ENCODE assay signal across 14 mouse cellular contexts in the genomic region with DNA sequence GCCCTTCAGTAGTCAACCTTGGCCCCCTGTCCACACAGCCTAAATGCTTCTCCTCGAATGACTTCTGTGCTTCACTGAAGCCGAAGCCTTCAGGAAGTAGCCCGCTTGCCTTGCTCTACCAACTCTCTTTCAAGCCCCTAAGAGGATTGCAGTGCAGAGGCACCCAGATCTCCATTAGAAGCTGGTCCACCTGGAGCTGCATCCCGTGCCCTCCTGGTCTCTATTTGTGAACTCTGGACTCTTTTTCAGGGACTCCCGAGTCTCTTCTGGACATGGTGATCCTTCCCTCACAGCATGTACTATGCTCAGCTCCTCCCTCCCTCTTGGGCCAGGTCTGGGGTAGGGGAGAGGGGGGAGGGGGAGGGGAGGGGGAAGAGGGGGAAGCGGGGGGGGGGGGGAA.
"Had no signal": no experiment of that assay in that cellular context is flagged by ENCODE, and none has a peak within 500 bp of the region (broad histone marks: within the 10 kb centered on the region; RNA-seq: fewer than 3 reads in every experiment).

No protein-coding gene starts in this region.

- H3K36me3 ChIP-seq: limb, embryonic 10.5 days; limb, embryonic 13.5 days; liver, embryonic 12.5 days; liver, embryonic 15.5 days; lung, embryonic 15.5 days had no signal

- H3K4me3 ChIP-seq: layer of hippocampus, adult 2 months; limb, embryonic 10.5 days; limb, embryonic 13.5 days; liver, embryonic 12.5 days; liver, embryonic 15.5 days; lung, embryonic 15.5 days had no signal

- H3K9me3 ChIP-seq: limb, embryonic 10.5 days; limb, embryonic 13.5 days; liver, embryonic 12.5 days; liver, embryonic 15.5 days; lung, embryonic 15.5 days had no signal

- DNase-seq: layer of hippocampus, adult 9-11 months; liver; lung, postnatal 10 days; lung, postnatal 4 days; midbrain, embryonic 14.5 days; thymus, postnatal 25 days had no signal

- H3K27me3 ChIP-seq: limb, embryonic 13.5 days; liver, embryonic 12.5 days; liver, embryonic 15.5 days; lung, embryonic 15.5 days had no signal

- H3K9ac ChIP-seq: limb, embryonic 13.5 days; liver, embryonic 12.5 days; liver, embryonic 15.5 days; lung, embryonic 15.5 days had no signal

- H3K27ac ChIP-seq: layer of hippocampus, adult 2 months; limb, embryonic 10.5 days; limb, embryonic 13.5 days; liver, embryonic 12.5 days; liver, embryonic 15.5 days; lung, embryonic 15.5 days had no signal

- H3K4me1 ChIP-seq: limb, embryonic 13.5 days; liver, embryonic 12.5 days had no signal

- ATAC-seq: intestine, postnatal 0 days; liver, embryonic 12.5 days had no signal

- H3K4me2 ChIP-seq: limb, embryonic 13.5 days; liver, embryonic 12.5 days; liver, embryonic 15.5 days; lung, embryonic 15.5 days; midbrain, embryonic 11.5 days had no signal
